Mouse (Mus musculus): ENCODE measurements at regions not wholly inside any gene's neighbourhood (a gene's known extent, or its start where the extent isn't known, plus 50 kb on each side); places are given as distances from the start of the nearest gene placed in this dataset.
A peak's percentile ranks its signal among the peaks of the same experiment; 100 is the strongest.

DNA sequence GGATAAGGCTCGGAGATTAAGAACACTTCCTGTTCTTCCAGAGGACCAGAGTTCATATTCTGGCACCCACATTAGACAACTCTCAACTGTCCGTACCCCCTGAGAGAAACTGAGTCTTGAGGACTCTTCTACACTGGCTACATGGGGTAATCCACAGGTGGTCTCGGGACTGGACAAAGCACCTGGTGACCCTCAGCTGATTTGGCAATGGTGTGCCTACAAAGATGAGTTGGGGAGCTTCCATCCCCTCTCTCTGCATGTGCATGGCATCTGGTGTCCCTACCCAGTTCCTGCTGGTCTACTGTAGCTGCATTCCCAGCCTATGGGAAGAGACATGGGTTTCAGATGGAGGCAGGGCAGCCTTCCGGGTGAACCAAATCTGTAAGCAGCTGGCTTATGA is 61.2 kb upstream of the Kcnj15 start:
- no peak for DNase-seq (ENCODE audit: low read depth, low spot score)

- DNase-seq (ENCODE audit: low read depth, low spot score) = peak; percentile 55
These were observed 60.7 kb upstream of the Kcnj15 start for GRCm38 (mm10) chr16:95196622-95197021.

DNA sequence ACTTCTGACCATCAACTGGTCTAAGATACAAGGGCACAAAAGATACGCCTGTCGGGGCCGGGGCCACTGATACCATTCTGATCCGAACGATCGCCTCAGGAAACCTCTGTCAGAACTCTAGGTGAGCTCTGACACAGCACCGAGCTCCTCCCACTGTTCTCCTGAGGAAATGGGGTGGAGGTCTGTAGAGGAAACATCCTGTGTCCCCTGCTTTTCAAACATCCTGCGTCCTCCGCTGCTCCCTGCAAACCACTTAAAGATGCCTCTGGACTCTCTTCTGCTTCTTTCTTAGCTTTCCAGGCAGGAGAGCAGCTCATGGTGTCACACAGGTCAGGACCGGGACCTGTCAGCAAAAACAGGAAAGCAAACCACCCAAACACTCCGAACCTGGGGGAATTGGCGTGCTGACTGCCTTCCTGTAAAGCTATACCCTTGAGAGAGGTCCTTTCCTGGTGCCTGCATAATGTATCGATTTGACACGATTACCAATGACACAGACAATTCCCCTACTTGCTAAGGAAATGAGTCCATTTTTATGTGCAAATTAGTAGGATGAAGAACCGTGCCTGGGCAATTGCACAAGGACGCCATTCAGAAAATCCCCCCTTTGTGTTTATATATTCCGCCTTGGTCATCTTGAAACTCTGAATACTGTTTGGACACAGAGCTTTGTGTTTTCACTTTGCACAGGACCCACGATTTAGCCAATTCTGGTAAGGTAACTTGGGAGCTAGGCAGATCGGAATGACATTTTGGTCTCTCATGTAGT is 58.4 kb upstream of the Kcnj15 start:
- no peak for DNase-seq (ENCODE audit: low read depth, low spot score)

- DNase-seq (ENCODE audit: low read depth, low spot score) = no peak
These were observed 55.1 kb upstream of the Kcnj15 start for GRCm38 (mm10) chr16:95202126-95202883.

- no peak for DNase-seq (ENCODE audit: low read depth, low spot score)
These were observed 54.3 kb upstream of the Kcnj15 start for GRCm38 (mm10) chr16:95203026-95203425.

- no peak for DNase-seq (ENCODE audit: low read depth, low spot score)
These were observed 53.6 kb upstream of the Kcnj15 start for GRCm38 (mm10) chr16:95203790-95204189.

GRCm38 (mm10) chr16:95204507-95204906 is 52.9 kb upstream of the Kcnj15 start:
- no peak for DNase-seq (ENCODE audit: low read depth, low spot score)

GRCm38 (mm10) chr16:95206445-95206844 is 50.9 kb upstream of the Kcnj15 start:
- no peak for DNase-seq (ENCODE audit: low read depth, low spot score)

DNA sequence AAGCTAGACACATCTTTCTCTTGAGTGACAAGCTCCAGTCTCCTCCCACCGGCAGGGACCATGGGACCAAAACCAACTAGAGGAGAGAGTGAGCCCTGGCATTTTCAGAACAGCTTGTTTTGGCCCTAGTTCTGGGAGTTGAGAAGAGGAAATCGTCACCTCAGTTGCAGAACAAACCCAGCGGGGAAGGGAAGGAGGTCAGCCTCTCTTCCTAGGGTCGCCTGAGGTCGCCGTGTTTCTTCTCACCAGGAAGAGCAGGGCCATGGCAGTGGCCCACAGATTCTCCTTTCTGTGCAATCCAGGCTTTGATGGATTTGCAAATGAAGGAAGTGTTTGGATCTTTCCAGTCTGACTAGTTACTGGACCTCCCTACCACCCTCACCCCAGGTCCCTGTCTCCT is 49.8 kb upstream of the Kcnj15 start:
- no peak for DNase-seq (ENCODE audit: low read depth, low spot score)
